Mouse (Mus musculus) megakaryocyte, embryonic 14.5 days (primary cell): ENCODE measurements at regions not wholly inside any gene's neighbourhood (a gene's known extent, or its start where the extent isn't known, plus 50 kb on each side); places are given as distances from the start of the nearest gene placed in this dataset.

Experiments
- H3K27me3 ChIP-seq: replicated peaks from 2 replicates; pipeline ENCODE3; 2012; ENCODE audit warnings: inconsistent platforms
- H3K36me3 ChIP-seq: replicated peaks from 2 replicates; pipeline ENCODE3; 2012; ENCODE audit warnings: low read length, inconsistent platforms, mixed read lengths
- H3K4me1 ChIP-seq: 2 replicates; pipeline ENCODE4 v1.6.1; 2012; ENCODE audit warnings: inconsistent platforms
- H3K4me3 ChIP-seq: replicated peaks from 2 replicates; pipeline ENCODE3; 2012; ENCODE audit warnings: moderate library complexity, mild to moderate bottlenecking, inconsistent platforms
- H3K9me3 ChIP-seq: 2 replicates; pipeline ENCODE4 v1.6.1; 2012; ENCODE audit warnings: inconsistent platforms
- FLI1 ChIP-seq: IDR thresholded peaks from 2 replicates; pipeline ENCODE4 v1.6.1; 2012; ENCODE audit warnings: low read length, inconsistent platforms, mixed read lengths
- GATA1 ChIP-seq: IDR thresholded peaks from 3 replicates; pipeline ENCODE4 v1.6.1; 2012; ENCODE audit warnings: mixed read lengths, low read length, inconsistent platforms, borderline replicate concordance

GRCm38 (mm10) chr6:89215021-89215420 is 147.4 kb downstream of the Plxna1 start:
- Histone ChIP-seq H3K4me3 (no peak overlapping the region), H3K27me3 (peaks cover 6% of the 10 kb centered on the region), H3K9me3 (no peaks in the 10 kb centered on the region), H3K36me3 (no peaks in the 10 kb centered on the region), H3K4me1 (no peaks in the 10 kb centered on the region)
- TF ChIP-seq FLI1 = no peak
- TF ChIP-seq GATA1 = no peak

- H3K4me1 ChIP-seq = no peaks in the 10 kb centered on the region
- peaks cover 8% of the 10 kb centered on the region for H3K9me3 ChIP-seq
- no peak overlapping the region for H3K4me3 ChIP-seq
- no peaks in the 10 kb centered on the region for H3K36me3 ChIP-seq
- TF ChIP-seq FLI1 = no peak
- peaks cover 48% of the 10 kb centered on the region for H3K27me3 ChIP-seq
Observed at GRCm38 (mm10) chr6:89235416-89236075, 126.9 kb downstream of the Plxna1 start.

- Histone ChIP-seq H3K4me3 (no peak overlapping the region), H3K4me1 (no peaks in the 10 kb centered on the region), H3K9me3 (peaks cover 7% of the 10 kb centered on the region; the same call in 1 of the 2 replicates), H3K27me3 (peaks cover 49% of the 10 kb centered on the region), H3K36me3 (no peaks in the 10 kb centered on the region)
- no peak for TF ChIP-seq FLI1
- TF ChIP-seq GATA1 = no peak
Observed at GRCm38 (mm10) chr6:89236226-89236625, 126.2 kb downstream of the Plxna1 start.

GRCm38 (mm10) chr6:89236892-89237646 is 125.4 kb downstream of the Plxna1 start:
- no peaks in the 10 kb centered on the region for H3K36me3 ChIP-seq
- TF ChIP-seq FLI1 (no peak), GATA1 (no peak)
- peaks cover 52% of the 10 kb centered on the region for H3K27me3 ChIP-seq
- no peaks in the 10 kb centered on the region for H3K4me1 ChIP-seq
- no peak overlapping the region for H3K4me3 ChIP-seq
- peaks cover 14% of the 10 kb centered on the region for H3K9me3 ChIP-seq

- peaks cover 12% of the 10 kb centered on the region for H3K9me3 ChIP-seq
- H3K27me3 ChIP-seq = peaks cover 60% of the 10 kb centered on the region
- no peak for TF ChIP-seq FLI1
- TF ChIP-seq GATA1 = no peak
- no peaks in the 10 kb centered on the region for H3K36me3 ChIP-seq
- H3K4me1 ChIP-seq = no peaks in the 10 kb centered on the region
- H3K4me3 ChIP-seq = no peak overlapping the region
Observed at GRCm38 (mm10) chr6:89238871-89239270, 123.5 kb downstream of the Plxna1 start.

- H3K4me1 ChIP-seq = no peaks in the 10 kb centered on the region
- H3K9me3 ChIP-seq = peaks cover 11% of the 10 kb centered on the region
- no peak overlapping the region for H3K4me3 ChIP-seq
- TF ChIP-seq GATA1 (no peak), FLI1 (no peak)
- H3K27me3 ChIP-seq = peaks cover 63% of the 10 kb centered on the region
- H3K36me3 ChIP-seq = no peaks in the 10 kb centered on the region
Observed at GRCm38 (mm10) chr6:89239511-89239910, 122.9 kb downstream of the Plxna1 start.

GRCm38 (mm10) chr6:89240168-89240705 is 122.2 kb downstream of the Plxna1 start:
- Histone ChIP-seq H3K9me3 (peaks cover 11% of the 10 kb centered on the region), H3K4me3 (no peak overlapping the region), H3K27me3 (peaks cover 65% of the 10 kb centered on the region), H3K36me3 (no peaks in the 10 kb centered on the region), H3K4me1 (no peaks in the 10 kb centered on the region)
- TF ChIP-seq GATA1 (no peak), FLI1 (no peak)

- Histone ChIP-seq H3K27me3 (peaks cover 59% of the 10 kb centered on the region), H3K36me3 (no peaks in the 10 kb centered on the region), H3K4me3 (no peak overlapping the region), H3K4me1 (no peaks in the 10 kb centered on the region), H3K9me3 (peaks cover 11% of the 10 kb centered on the region)
- no peak for TF ChIP-seq FLI1
- no peak for TF ChIP-seq GATA1
Observed at GRCm38 (mm10) chr6:89242371-89243288, 119.8 kb downstream of the Plxna1 start.

- TF ChIP-seq FLI1 = no peak
- no peak for TF ChIP-seq GATA1
- no peaks in the 10 kb centered on the region for H3K4me1 ChIP-seq
- peaks cover 18% of the 10 kb centered on the region for H3K9me3 ChIP-seq
- peaks cover 53% of the 10 kb centered on the region for H3K27me3 ChIP-seq
- H3K4me3 ChIP-seq = no peak overlapping the region
- no peaks in the 10 kb centered on the region for H3K36me3 ChIP-seq
Observed at GRCm38 (mm10) chr6:89245506-89245905, 116.9 kb downstream of the Plxna1 start.

GRCm38 (mm10) chr6:89246261-89246660 is 116.2 kb downstream of the Plxna1 start:
- no peak overlapping the region for H3K4me3 ChIP-seq
- peaks cover 14% of the 10 kb centered on the region for H3K9me3 ChIP-seq
- TF ChIP-seq GATA1 (no peak), FLI1 (no peak)
- H3K27me3 ChIP-seq = peaks cover 55% of the 10 kb centered on the region
- H3K36me3 ChIP-seq = no peaks in the 10 kb centered on the region
- no peaks in the 10 kb centered on the region for H3K4me1 ChIP-seq
